Mouse (Mus musculus) heart, postnatal 0 days (tissue): ENCODE results near the gene Zcchc24. TPM values are rescaled to one million over a fixed set of nuclear protein-coding genes. Genes with fewer than 3 reads are reported as not detected.

ENCODE experiments used
- ATAC-seq: fragments of 200-750 bp; cut with Nextera tagmentation; 2 replicates; pipeline ENCODE4 v1.8.0; 2017; ENCODE audit warnings: low read depth, moderate number of reproducible peaks, moderate library complexity; ENCODE audit not compliant: insufficient read depth
- DNase-seq: peaks from one replicate; pipeline ENCODE4 v3.0.0-alpha.2; 2016; ENCODE audit warnings: low spot score
- H3K27ac ChIP-seq: fragments of 300-500 bp; sonication (generic); 2 replicates; pipeline ENCODE4 v1.5.1; 2014; ENCODE audit warnings: low read depth, mild to moderate bottlenecking
- H3K27me3 ChIP-seq: fragments of 300-500 bp; sonication (generic); 2 replicates; pipeline ENCODE4 v1.6.1; 2014; ENCODE audit warnings: low read length, mixed read lengths; ENCODE audit not compliant: control insufficient read depth, insufficient read depth
- H3K36me3 ChIP-seq: fragments of 300-500 bp; sonication (generic); replicated peaks from 2 replicates; pipeline ENCODE4 v1.6.1; 2014; ENCODE audit warnings: low read length, mixed read lengths; ENCODE audit not compliant: control insufficient read depth, insufficient read depth
- H3K4me1 ChIP-seq: fragments of 300-500 bp; sonication (generic); 2 replicates; pipeline ENCODE4 v1.6.1; 2014; ENCODE audit warnings: antibody characterized with exemption; ENCODE audit not compliant: control insufficient read depth, insufficient read depth
- H3K4me2 ChIP-seq: fragments of 300-500 bp; sonication (generic); 2 replicates; pipeline ENCODE4 v1.6.1; 2014; ENCODE audit warnings: low read depth, mild to moderate bottlenecking, low read length, moderate library complexity
- H3K4me3 ChIP-seq: fragments of 300-500 bp; sonication (generic); 2 replicates; pipeline ENCODE4 v1.5.1; 2014; ENCODE audit warnings: low read depth, low read length
- H3K9ac ChIP-seq: fragments of 300-500 bp; sonication (generic); replicated peaks from 2 replicates; pipeline ENCODE4 v1.6.1; 2014; ENCODE audit warnings: low read depth, low read length, mixed read lengths
- H3K9me3 ChIP-seq: fragments of 300-500 bp; sonication (generic); replicated peaks from 2 replicates; pipeline ENCODE4 v1.6.1; 2016; ENCODE audit warnings: low read length; ENCODE audit not compliant: control insufficient read depth
- CTCF ChIP-seq: IDR thresholded peaks from 2 replicates; pipeline ENCODE4 v1.5.1; 2016; ENCODE audit warnings: antibody characterized with exemption, control low read depth, low read depth
- EP300 ChIP-seq: IDR thresholded peaks from 2 replicates; pipeline ENCODE4 v1.6.1; 2016; ENCODE audit warnings: antibody characterized with exemption, low read depth
- WGBS: fragments of 180-500 bp; shearing (Covaris S2); extraction: QIAGEN DNeasy Blood & Tissue Kit; methylation state at CpG from one replicate; pipeline ENCODE4 v1.1.7; 2014; 5-methylcytosine and 5-hydroxymethylcytosine counted together
- polyA plus RNA-seq: library from polyadenylated mRNA; unstranded; fragments of >200 nt; fragmentation: Nextera tagmentation; extraction: Ambion mirVana; gene quantifications from 2 replicates; pipeline ENCODE4 v1.2.1, GENCODE M21; 2015
- total RNA-seq: library from RNA; depleted of rRNA; stranded (reverse); fragments of >200 nt; gene quantifications from 2 replicates; pipeline ENCODE4 v1.2.3, GENCODE M21; 2014; ENCODE audit warnings: low replicate concordance

Zcchc24 gene
- total and polyA plus RNA-seq, 2 experiments from 2014 or later = 18.5 to 40.3 TPM

GRCm38 (mm10) chr14:25774100-25774499 is 5.3 kb upstream of the Zcchc24 start:
- no peak for TF ChIP-seq CTCF
- no peak for TF ChIP-seq EP300
- ATAC-seq = peak; percentile 75
- H3K36me3 ChIP-seq = no peaks in the 10 kb centered on the region
- no peak overlapping the region for H3K9ac ChIP-seq
- H3K27ac ChIP-seq = peak overlapping the region; percentile 32
- 0 out of 2 replicates have a peak, but pooled peaks cover 3% of the 10 kb centered on the region for H3K27me3 ChIP-seq
- WGBS = 26% methylated on average over 5 of the region's 5 CpGs
- H3K4me2 ChIP-seq = no peak overlapping the region
- H3K4me1 ChIP-seq = peaks cover 29% of the 10 kb centered on the region
- H3K4me3 ChIP-seq = no peak overlapping the region
- DNase-seq = peak; percentile 69
- H3K9me3 ChIP-seq = no peaks in the 10 kb centered on the region

DNA sequence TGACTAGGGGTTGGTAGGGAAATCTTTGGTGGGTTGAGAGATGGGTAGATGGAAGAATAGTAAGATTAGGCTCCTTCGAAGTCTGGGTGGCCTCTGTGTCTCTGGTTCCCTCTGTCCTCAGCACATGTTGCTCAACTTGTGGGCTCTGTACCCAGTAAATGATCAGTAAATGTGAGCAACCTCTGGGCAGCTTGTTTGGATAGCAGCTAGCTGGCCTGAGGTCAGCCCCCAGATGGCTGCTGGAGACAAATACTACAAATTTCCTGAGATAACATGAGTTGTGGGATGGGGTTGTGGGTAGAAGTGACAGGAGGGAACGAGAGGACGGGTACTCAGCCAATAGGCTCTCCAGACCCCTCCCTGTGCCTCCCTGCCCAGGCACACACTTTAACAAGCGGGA is 4.2 kb upstream of the Zcchc24 start:
- Histone ChIP-seq H3K4me2 (no peak overlapping the region), H3K9me3 (no peaks in the 10 kb centered on the region), H3K4me3 (no peak overlapping the region), H3K27me3 (0 out of 2 replicates have a peak, but pooled peaks cover 3% of the 10 kb centered on the region), H3K36me3 (no peaks in the 10 kb centered on the region), H3K9ac (no peak overlapping the region), H3K27ac (no peak overlapping the region; the same call in 1 of the 2 replicates), H3K4me1 (peaks cover 29% of the 10 kb centered on the region)
- no peak for TF ChIP-seq CTCF
- no peak for ATAC-seq
- no peak for DNase-seq
- 49% methylated on average over 4 of the region's 4 CpGs for WGBS

- ATAC-seq (no peak), DNase-seq (no peak)
- Histone ChIP-seq H3K4me3 (no peak overlapping the region), H3K36me3 (no peaks in the 10 kb centered on the region), H3K27ac (peak overlapping the region; percentile 7; the same call in 1 of the 2 replicates), H3K27me3 (0 out of 2 replicates have a peak, but pooled peaks cover 3% of the 10 kb centered on the region), H3K4me2 (no peak overlapping the region), H3K9ac (no peak overlapping the region), H3K4me1 (peaks cover 47% of the 10 kb centered on the region), H3K9me3 (no peaks in the 10 kb centered on the region)
- TF ChIP-seq CTCF = no peak
- TF ChIP-seq EP300 = no peak
- WGBS = 50% methylated on average over 8 of the region's 8 CpGs
Measured at GRCm38 (mm10) chr14:25769626-25770306, 927 bp upstream of the Zcchc24 start.

DNA sequence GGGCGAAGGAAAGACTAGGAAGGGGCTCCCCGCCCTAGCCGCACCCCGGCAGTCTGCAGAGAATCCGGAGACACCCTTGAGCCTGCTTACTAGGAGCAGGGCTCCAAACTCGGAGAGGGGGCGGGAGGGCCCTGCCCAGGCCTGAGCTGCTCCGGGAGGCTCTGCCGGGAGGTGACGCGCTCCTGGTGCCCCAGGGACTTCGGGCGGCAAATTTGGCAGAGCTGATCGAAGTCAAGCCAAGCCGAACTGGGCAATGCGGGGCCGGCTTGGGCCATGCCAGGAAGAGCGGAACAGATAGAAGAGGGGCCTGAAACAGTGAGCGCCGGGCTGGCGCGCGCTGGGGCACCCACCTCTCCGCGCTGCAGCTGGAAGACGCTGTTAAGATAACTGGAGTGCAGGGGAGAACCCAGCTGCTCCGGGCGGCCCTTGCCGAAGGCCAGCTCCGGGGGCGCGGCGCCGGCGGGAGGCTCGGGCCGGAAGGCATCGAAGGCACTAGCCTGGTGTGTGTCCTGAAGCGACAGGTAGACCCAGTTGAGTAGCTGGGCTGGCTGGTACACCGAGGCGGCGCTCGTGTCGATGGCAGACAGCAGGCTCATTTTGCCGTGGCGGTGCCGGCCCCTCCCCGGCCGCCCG is 462 bp downstream of the Zcchc24 start:
- WGBS = under 1% methylated on average over 42 of the region's 50 CpGs
- H3K27ac ChIP-seq = peak overlapping the region; percentile 96
- H3K9ac ChIP-seq = peak overlapping the region; percentile 88
- peak overlapping the region; percentile 89 for H3K4me2 ChIP-seq
- no peaks in the 10 kb centered on the region for H3K9me3 ChIP-seq
- DNase-seq (no peak), ATAC-seq (peak; percentile 39)
- H3K4me3 ChIP-seq = peak overlapping the region; percentile 93
- TF ChIP-seq EP300 (no peak), CTCF (no peak)
- H3K27me3 ChIP-seq = 0 out of 2 replicates have a peak, but pooled peaks cover 3% of the 10 kb centered on the region
- H3K4me1 ChIP-seq = peaks cover 33% of the 10 kb centered on the region
- H3K36me3 ChIP-seq = no peaks in the 10 kb centered on the region

DNA sequence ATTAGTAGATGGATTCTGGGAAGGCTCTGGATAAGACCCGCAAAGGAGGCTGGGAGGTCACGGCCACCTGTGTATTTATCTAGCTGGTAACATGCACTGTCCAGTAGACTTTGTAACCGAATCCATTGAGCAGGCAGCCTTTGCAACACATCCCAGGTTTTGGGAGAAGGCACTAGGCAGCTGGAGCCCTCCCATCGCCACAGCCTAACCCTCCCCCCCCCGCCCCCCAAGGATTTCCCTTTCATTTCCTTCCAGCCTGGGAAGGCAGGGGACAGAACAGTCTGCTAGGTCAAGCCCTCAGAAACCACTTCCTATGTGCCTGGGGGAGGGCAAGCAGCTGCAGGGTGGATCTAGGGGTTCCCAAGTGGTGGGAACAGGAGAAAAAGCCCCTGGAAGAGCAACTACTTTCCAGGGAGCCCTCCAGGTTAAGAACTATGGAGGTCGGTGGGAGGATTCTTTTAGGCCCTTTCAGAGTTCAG is 1.1 kb downstream of the Zcchc24 start:
- no peaks in the 10 kb centered on the region for H3K36me3 ChIP-seq
- peak overlapping the region; percentile 89 for H3K4me2 ChIP-seq
- H3K4me3 ChIP-seq = peak overlapping the region; percentile 93
- no peaks in the 10 kb centered on the region for H3K27me3 ChIP-seq
- TF ChIP-seq EP300 (peak; percentile 29; the same call in 1 of the 2 replicates), CTCF (no peak; the same call in 1 of the 2 replicates)
- DNase-seq = no peak
- H3K9ac ChIP-seq = peak overlapping the region; percentile 88
- no peaks in the 10 kb centered on the region for H3K9me3 ChIP-seq
- ATAC-seq = 0 out of 2 replicates have a peak, but pooled peaks have one; percentile 9
- WGBS = 8% methylated on average over 6 of the region's 6 CpGs
- H3K27ac ChIP-seq = peak overlapping the region; percentile 96
- H3K4me1 ChIP-seq = peaks cover 30% of the 10 kb centered on the region
